Mouse (Mus musculus) limb, embryonic 11.5 days (tissue): ENCODE data around the gene Sec1. TPM values are rescaled to one million over a fixed set of nuclear protein-coding genes. Genes with fewer than 3 reads are reported as not detected.
A peak's percentile ranks its signal among the peaks of the same experiment; 100 is the strongest.

ENCODE experiments used
- ATAC-seq: fragments of 200-750 bp; cut with Nextera tagmentation; 2 replicates; pipeline ENCODE4 v1.8.0; 2017; ENCODE audit warnings: low read depth; ENCODE audit not compliant: insufficient number of reproducible peaks, low FRiP score, low TSS enrichment
- DNase-seq: peaks from one replicate; pipeline ENCODE4 v3.0.0-alpha.2; 2015; ENCODE audit warnings: low spot score
- H3K27ac ChIP-seq: fragments of 300-500 bp; sonication (generic); replicated peaks from 2 replicates; pipeline ENCODE4 v1.5.1; 2014; ENCODE audit warnings: low read depth, mild to moderate bottlenecking, low read length
- H3K27me3 ChIP-seq: fragments of 300-500 bp; sonication (generic); 2 replicates; pipeline ENCODE4 v1.6.1; 2014; ENCODE audit warnings: mild to moderate bottlenecking, low read length, mixed read lengths; ENCODE audit not compliant: control insufficient read depth, insufficient read depth
- H3K36me3 ChIP-seq: fragments of 300-500 bp; sonication (generic); 2 replicates; pipeline ENCODE4 v1.6.1; 2014; ENCODE audit warnings: mild to moderate bottlenecking, low read length, moderate library complexity, mixed read lengths; ENCODE audit not compliant: control insufficient read depth, insufficient read depth
- H3K4me1 ChIP-seq: fragments of 300-500 bp; sonication (generic); 2 replicates; pipeline ENCODE4 v1.6.1; 2014; ENCODE audit warnings: low read length, mixed read lengths; ENCODE audit not compliant: control insufficient read depth, insufficient read depth
- H3K4me2 ChIP-seq: fragments of 300-500 bp; sonication (generic); 2 replicates; pipeline ENCODE4 v1.6.1; 2014; ENCODE audit warnings: low read depth, mild to moderate bottlenecking, moderate library complexity; ENCODE audit not compliant: severe bottlenecking
- H3K4me3 ChIP-seq: fragments of 300-500 bp; sonication (generic); 2 replicates; pipeline ENCODE4 v1.5.1; 2014; ENCODE audit warnings: low read depth, low read length
- H3K9ac ChIP-seq: fragments of 300-500 bp; sonication (generic); 2 replicates; pipeline ENCODE4 v1.6.1; 2014; ENCODE audit warnings: mild to moderate bottlenecking, low read length
- H3K9me3 ChIP-seq: fragments of 300-500 bp; sonication (generic); 2 replicates; pipeline ENCODE4 v1.6.1; 2016; ENCODE audit warnings: low read length; ENCODE audit not compliant: control insufficient read depth
- WGBS: fragments of 180-500 bp; shearing (Covaris S2); extraction: QIAGEN DNeasy Blood & Tissue Kit; methylation state at CpG from one replicate; pipeline ENCODE4 v1.1.7; 2014; 5-methylcytosine and 5-hydroxymethylcytosine counted together
- polyA plus RNA-seq: library from polyadenylated mRNA; unstranded; fragments of >200 nt; fragmentation: Nextera tagmentation; extraction: Ambion mirVana; gene quantifications from 2 replicates; pipeline ENCODE4 v1.2.1, GENCODE M21; 2014

Gene Sec1
- polyA plus RNA-seq = 0.11 and 0.37 TPM in 2 replicates

DNA sequence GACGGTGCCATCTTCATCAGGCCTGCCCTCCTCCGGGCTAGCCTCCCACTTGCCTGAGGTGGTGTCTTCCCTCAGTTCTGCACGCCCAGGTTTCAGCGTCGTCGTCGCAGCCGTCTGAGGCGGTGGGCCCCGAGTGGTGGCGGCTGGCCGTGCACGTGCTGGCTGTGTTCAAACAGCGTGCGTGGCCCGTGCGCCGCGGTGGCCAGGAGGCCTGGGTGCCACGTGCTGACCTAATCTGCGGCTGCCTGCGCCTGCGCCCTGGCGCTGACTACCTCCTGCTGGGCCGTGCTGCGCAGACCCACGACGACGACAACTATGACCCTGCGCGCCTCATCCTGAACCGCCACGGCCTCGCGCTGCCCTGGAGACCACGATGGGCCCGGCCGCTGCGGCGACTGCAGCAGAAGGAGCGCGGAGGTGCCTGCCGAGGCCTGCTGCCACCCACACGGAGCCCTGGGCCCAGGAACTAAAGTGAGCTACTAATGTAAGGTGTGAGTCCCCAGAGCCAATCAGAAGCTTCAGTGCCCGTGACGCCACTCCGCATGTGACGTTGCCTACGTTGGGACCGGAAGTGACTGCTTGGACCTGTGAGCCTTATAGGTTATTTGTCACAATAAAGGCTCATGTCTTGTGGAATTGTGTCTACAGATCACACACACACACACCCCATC lies at the start of gene Sec1:
Sec1 (minus strand) TSS at position 482 of the 671 bp plus-strand sequence.
- Histone ChIP-seq H3K9me3 (no peaks in the 10 kb centered on the region), H3K36me3 (no peaks in the 10 kb centered on the region), H3K4me1 (no peaks in the 10 kb centered on the region), H3K9ac (no peak within 1 kb of the TSS), H3K4me2 (no peak within 1 kb of the TSS), H3K27ac (no peak within 1 kb of the TSS; the same call in 1 of the 2 replicates), H3K4me3 (no peak within 1 kb of the TSS), H3K27me3 (peaks cover 9% of the 10 kb centered on the region)
- 88% methylated on average over 50 of the region's 50 CpGs for WGBS
- DNase-seq (no peak), ATAC-seq (no peak)

GRCm38 (mm10) chr7:45742338-45742737 lies 48.1 kb upstream of the Sec1 start:
- Histone ChIP-seq H3K4me2 (peak overlapping the region; percentile 24; the same call in 1 of the 2 replicates), H3K4me3 (peak overlapping the region; percentile 14; the same call in 1 of the 2 replicates), H3K9me3 (no peaks in the 10 kb centered on the region; the same call in 1 of the 2 replicates), H3K27ac (no peak overlapping the region), H3K36me3 (no peaks in the 10 kb centered on the region), H3K27me3 (no peaks in the 10 kb centered on the region), H3K4me1 (no peaks in the 10 kb centered on the region), H3K9ac (no peak overlapping the region)
- no peak for ATAC-seq
- WGBS = 35% methylated on average over 19 of the region's 19 CpGs
- DNase-seq = no peak

GRCm38 (mm10) chr7:45741777-45742176 lies 47.6 kb upstream of the Sec1 start:
- Histone ChIP-seq H3K4me3 (peak overlapping the region; percentile 14; the same call in 1 of the 2 replicates), H3K4me2 (peak overlapping the region; percentile 24; the same call in 1 of the 2 replicates), H3K27me3 (no peaks in the 10 kb centered on the region), H3K27ac (no peak overlapping the region), H3K4me1 (no peaks in the 10 kb centered on the region), H3K9me3 (no peaks in the 10 kb centered on the region; the same call in 1 of the 2 replicates), H3K9ac (no peak overlapping the region), H3K36me3 (no peaks in the 10 kb centered on the region)
- ATAC-seq (no peak), DNase-seq (no peak)
- 27% methylated on average over 11 of the region's 11 CpGs for WGBS

GRCm38 (mm10) chr7:45741308-45741707 lies 47.1 kb upstream of the Sec1 start:
- WGBS = 86% methylated on average over 12 of the region's 12 CpGs
- no peaks in the 10 kb centered on the region for H3K9me3 ChIP-seq
- no peaks in the 10 kb centered on the region for H3K4me1 ChIP-seq
- H3K9ac ChIP-seq = no peak overlapping the region
- ATAC-seq = no peak
- no peak overlapping the region for H3K4me2 ChIP-seq
- no peaks in the 10 kb centered on the region for H3K36me3 ChIP-seq
- H3K27ac ChIP-seq = no peak overlapping the region
- H3K4me3 ChIP-seq = no peak overlapping the region
- no peak for DNase-seq
- H3K27me3 ChIP-seq = no peaks in the 10 kb centered on the region

DNA sequence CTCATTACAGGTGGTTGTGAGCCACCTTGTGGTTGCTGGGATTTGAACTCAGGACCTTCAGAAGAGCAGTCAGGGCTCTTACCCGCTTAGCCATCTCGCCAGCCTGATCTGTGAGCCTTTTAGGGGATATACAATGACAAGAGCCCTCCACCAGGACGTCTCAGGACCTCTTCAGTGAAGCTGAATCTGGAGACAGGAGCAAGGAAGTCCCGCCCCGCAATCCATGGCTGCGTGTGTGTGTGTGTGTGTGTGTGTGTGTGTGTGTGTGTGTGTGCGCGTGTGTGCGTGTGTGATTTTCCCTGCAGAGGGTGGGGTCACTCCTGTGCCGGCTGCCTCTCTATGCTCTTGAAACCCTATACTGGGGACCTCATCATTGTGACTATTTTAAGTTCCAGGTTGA lies 45.6 kb upstream of the Sec1 start:
- no peaks in the 10 kb centered on the region for H3K27me3 ChIP-seq
- H3K4me3 ChIP-seq = no peak overlapping the region
- no peak for DNase-seq
- no peak for ATAC-seq
- H3K4me1 ChIP-seq = no peaks in the 10 kb centered on the region
- H3K36me3 ChIP-seq = no peaks in the 10 kb centered on the region
- H3K4me2 ChIP-seq = no peak overlapping the region
- no peaks in the 10 kb centered on the region for H3K9me3 ChIP-seq
- no peak overlapping the region for H3K27ac ChIP-seq
- WGBS = 75% methylated on average over 10 of the region's 10 CpGs
- no peak overlapping the region for H3K9ac ChIP-seq

GRCm38 (mm10) chr7:45739162-45739763 lies 45.1 kb upstream of the Sec1 start:
- peak; percentile 91 for DNase-seq
- peak; percentile 61 for ATAC-seq
- WGBS = 6% methylated on average over 9 of the region's 9 CpGs
- H3K4me1 ChIP-seq = no peaks in the 10 kb centered on the region
- no peak overlapping the region for H3K4me2 ChIP-seq
- H3K27me3 ChIP-seq = no peaks in the 10 kb centered on the region
- H3K36me3 ChIP-seq = no peaks in the 10 kb centered on the region
- no peak overlapping the region for H3K4me3 ChIP-seq
- H3K9ac ChIP-seq = no peak overlapping the region
- H3K27ac ChIP-seq = no peak overlapping the region
- H3K9me3 ChIP-seq = no peaks in the 10 kb centered on the region

DNA sequence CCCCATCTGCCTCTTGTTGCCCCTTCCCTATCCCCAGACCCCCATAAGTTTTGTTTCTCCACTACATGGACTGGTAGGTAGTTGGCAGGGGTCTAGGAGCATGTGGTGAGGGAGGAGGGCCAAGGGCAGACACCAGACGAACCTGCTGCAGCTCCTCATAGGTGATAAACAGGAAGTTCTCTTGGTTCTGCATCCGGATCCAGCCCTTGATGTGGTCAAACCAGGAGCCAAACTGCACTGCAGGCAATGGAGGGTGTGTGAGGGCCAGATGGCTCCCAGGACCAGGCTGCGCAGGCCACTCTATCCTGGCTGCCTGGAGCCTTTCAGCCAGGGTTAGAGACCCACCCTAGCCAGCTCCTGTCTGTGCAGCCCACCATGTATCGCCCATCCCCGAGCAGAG lies 39.3 kb upstream of the Sec1 start:
- Histone ChIP-seq H3K9me3 (no peaks in the 10 kb centered on the region), H3K4me2 (no peak overlapping the region), H3K4me3 (no peak overlapping the region), H3K27me3 (0 out of 2 replicates have a peak, but pooled peaks cover 2% of the 10 kb centered on the region), H3K36me3 (0 out of 2 replicates have a peak, but pooled peaks cover 2% of the 10 kb centered on the region), H3K4me1 (peaks cover 8% of the 10 kb centered on the region; the same call in 1 of the 2 replicates), H3K27ac (no peak overlapping the region), H3K9ac (no peak overlapping the region)
- ATAC-seq (no peak), DNase-seq (no peak)
- WGBS = 71% methylated on average over 5 of the region's 5 CpGs

DNA sequence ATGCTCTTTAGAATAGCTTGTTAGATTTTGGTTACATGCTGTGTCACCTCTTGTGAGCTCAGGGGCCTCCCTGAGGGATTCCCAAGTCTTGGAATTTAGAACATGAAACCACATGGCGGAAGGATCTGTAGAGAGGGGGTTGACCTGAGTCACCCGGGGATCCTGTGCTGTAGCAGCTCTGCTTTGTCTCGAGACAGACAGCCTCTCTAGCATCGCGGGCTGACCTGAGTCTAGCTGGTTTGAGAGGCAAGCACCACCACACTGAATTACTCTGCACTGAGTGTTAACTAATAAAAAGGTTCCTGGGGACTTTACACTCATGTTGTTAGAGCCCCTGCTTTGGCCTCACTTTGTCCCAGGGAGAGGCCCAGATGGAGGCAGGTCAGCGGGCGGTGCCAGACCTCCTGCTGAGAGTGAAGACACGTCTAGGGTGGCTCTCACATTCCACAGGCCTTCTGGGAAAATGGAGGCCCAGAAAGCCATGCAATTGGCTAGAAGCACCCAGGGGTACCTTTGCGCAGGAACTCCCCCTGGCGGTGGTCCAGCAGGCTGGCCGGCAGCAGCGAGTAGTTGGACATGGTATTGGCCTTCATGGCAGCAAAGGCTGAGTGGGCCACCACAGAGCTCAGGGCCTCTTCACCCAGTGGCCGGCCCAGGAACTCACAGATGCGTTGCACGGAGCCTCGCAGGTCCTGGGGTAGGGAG lies 36.7 kb upstream of the Sec1 start:
- 15% methylated on average over 16 of the region's 16 CpGs for WGBS
- peak; percentile 82 for DNase-seq
- Histone ChIP-seq H3K27ac (0 out of 2 replicates have a peak overlapping the region, but pooled peaks have one; percentile 56), H3K27me3 (0 out of 2 replicates have a peak, but pooled peaks cover 2% of the 10 kb centered on the region), H3K9ac (peak overlapping the region; percentile 22; the same call in 1 of the 2 replicates), H3K4me1 (peaks cover 8% of the 10 kb centered on the region; the same call in 1 of the 2 replicates), H3K9me3 (no peaks in the 10 kb centered on the region), H3K4me2 (no peak overlapping the region; the same call in 1 of the 2 replicates), H3K4me3 (no peak overlapping the region), H3K36me3 (0 out of 2 replicates have a peak, but pooled peaks cover 4% of the 10 kb centered on the region)
- no peak for ATAC-seq
